Mouse (Mus musculus) spleen, embryonic (tissue): ENCODE measurements at regions not wholly inside any gene's neighbourhood (a gene's known extent, or its start where the extent isn't known, plus 50 kb on each side); places are given as distances from the start of the nearest gene placed in this dataset.

Experiments
- CTCF ChIA-PET: fragments of 350-600 bp; sonication (Branson Sonifier 250); formaldehyde crosslinking; loops from one replicate; lab custom pipeline; 2022; lab: Charles Lee

DNA sequence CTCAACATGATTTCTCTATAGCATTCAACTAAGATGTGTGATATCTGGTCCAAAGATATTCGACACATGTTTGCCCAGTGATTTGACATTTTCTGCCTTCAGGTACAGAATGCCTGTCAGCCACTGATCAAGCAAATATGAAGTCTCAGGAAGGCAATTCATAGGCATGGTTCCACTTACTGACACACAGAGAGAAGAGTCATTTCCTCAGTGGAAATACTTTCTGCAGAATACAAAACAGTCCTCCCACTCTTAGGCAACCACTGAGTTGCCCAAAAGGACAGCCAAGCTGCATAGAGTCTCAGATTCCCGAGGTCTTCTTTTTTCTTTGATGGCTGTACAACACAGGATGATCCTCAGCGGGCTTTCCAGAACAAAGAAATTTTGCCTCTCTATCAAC, 110.9 kb downstream of the Ndufa4 start:
- CTCF ChIA-PET: interaction anchor here (0.6 kb wide), 1 partner anchor 17 kb away, joined by 5 read pairs; no protein-coding TSS in a partner anchor

DNA sequence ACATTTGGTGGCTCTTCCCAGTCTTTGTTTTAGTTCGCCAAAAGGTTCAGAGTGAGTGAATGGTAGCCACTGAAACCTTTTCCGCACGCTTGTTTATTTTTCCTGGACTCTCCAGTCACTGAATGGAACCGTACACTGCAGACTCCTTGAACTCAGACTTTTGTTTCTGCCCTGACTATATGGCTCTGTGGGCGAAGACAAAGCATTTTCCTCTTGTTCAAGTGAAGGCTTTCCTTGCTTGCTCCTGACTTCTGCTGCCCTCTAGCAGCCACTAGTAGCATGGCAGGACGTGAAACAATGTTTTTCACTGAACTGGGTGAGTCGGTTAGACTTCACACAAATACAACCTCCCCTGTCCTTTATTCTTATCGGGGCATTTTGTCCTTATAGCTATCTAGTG, 113.9 kb downstream of the Ndufa4 start:
- CTCF ChIA-PET: interaction anchor here (0.8 kb wide), 1 partner anchor 446 kb away, joined by 10 read pairs; no protein-coding TSS in a partner anchor

DNA sequence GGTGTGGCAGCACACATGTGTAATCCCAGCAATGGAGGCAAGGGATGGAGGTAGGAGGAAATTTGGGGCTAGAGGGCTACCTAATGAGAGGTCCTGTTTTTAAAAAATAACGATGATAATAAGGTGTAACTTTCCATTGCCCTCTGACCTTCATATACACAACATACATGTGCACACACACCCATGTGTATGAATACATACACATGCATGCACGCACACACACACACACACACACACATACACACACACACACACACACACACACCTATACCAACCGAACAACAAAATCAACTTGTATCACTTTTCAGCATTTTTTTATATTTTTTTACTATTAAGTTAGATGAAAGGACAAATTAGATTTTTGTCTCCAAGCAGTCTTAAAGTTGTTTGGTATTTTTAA, 115.1 kb downstream of the Ndufa4 start:
- CTCF ChIA-PET: no interaction called here

DNA sequence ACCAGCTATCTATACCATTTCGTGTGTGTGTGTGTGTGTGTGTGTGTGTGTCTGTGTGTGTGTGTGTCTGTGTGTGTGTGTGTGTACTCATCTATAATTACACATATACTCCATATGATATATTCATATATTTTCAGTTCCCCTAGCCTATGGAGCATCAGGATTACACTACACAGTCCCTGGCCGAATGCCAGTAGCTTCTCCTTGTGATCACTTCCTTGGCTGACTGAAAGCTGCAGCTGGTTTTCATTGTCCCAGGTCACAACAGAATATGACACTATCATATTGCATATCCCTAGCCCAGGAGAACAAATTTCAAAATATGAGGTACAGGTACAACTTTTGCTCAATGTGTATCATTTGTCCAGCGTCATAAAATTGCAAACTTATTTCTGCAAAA, 116.2 kb downstream of the Ndufa4 start:
- CTCF ChIA-PET: interaction anchor here (0.7 kb wide), 1 partner anchor 336 kb away, joined by 3 read pairs; no protein-coding TSS in a partner anchor

DNA sequence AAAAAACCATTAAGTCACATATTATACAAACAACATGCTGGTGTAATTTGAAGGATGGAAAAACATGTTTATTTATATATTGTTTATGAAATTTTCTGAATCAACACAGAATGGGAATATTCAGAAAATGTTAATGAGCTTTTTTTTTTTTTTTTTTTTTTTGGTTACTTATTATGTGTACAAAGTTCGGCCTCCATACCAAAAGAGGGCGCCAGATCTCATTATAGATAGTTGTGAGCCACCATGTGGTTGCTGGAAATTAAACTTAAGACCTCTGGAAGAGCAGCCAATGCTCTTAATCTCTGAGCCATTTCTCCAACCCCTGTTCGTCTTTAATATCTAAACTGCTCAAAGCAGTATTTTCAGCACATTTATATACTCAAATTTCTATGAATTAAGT, 133.3 kb downstream of the Ndufa4 start:
- CTCF ChIA-PET: interaction anchor here (0.6 kb wide), 1 partner anchor 182 kb away, joined by 5 read pairs; no protein-coding TSS in a partner anchor

DNA sequence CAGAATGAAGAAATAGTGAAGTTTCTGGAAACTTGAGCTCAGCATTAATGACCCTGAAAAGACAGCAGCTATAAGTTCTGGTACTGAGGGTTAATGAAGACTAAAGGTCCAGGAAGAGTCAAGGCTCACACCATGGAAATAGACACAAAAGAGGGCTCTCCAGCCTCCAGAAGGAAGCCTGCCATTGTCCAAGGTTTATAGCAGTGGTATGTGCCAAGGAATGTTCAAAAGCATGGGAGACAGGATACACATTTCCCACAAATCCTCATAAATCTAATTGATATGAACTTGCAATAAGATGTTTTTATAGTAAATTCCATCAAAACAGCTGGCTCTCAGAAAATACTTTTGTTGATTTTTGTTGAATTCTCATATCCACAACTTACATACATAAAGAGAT, 144.4 kb downstream of the Ndufa4 start:
- CTCF ChIA-PET: no interaction called here

DNA sequence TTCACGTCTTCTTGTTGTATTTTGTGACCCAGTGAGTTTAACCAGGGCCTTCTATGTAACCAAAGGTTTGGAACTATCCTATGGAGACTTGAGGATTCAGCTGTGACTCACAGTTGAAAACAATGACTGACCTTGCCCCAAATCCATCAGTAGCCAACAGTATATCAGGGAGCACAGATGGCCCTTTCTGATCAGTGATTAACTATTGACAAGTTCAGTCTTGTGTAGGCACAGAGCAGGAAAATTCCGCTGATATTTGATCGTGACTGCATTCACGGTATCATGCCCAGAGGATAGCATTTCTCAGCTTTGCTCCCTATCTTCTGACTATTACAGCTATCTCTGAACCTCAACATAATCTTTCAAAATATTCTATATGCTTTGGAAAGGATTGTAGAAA, 169.6 kb downstream of the Ndufa4 start:
- CTCF ChIA-PET: no interaction called here

DNA sequence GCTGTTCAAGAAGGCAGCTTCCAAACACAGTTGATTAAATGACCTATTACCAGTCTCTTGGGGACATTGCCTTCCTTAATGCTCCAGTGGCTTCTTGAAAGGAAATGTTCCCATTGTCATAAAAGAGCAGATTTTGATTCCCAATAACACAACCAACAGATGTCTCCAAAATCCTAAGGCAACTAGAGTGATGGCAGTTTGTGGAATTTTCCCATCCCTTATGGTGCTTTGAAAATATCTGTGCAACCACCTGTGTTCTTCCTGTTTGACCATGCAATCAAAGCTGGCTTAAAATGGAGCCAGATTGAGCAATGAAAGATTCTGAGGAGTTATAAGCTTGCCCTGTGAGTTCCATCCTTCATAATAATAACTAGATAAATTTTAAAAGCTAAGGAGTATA, 176.2 kb downstream of the Ndufa4 start:
- CTCF ChIA-PET: no interaction called here

DNA sequence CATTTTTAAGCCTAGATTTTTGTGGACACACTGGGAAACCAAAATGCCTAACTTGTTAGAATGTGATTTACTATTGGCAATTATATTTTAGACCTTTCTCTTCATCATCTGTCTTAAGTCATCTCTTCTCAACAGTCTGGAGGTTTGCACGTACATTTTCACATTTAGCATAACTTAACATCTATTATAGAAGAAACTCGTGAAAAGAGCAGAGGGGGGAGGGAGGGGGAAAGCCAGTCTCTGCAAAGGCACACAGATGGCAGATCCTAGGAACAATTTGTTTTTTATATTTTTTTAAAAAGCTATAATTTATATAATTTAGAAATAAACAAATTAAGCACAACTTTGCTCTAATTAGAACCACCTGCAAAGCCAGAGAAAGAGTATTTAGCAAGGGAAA, 176.6 kb downstream of the Ndufa4 start:
- CTCF ChIA-PET: no interaction called here

DNA sequence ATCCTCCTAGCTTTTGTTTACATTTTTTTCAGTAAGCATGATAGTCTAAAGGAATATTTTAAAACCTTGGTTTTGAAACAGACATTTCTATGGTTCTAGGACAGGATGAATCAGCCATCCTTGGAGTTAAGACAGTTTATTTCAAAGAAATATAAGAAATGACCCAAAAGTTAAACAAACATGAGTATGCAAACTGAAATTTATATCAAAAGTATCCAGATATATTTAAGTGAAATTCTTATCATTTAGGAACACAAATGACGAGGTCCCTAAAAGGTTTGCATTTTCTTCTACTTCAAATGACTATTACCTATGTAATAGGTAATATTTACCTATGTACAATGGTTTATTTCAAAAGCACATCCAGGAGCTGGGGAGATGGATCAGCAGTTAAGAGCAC, 179.5 kb downstream of the Ndufa4 start:
- CTCF ChIA-PET: no interaction called here

DNA sequence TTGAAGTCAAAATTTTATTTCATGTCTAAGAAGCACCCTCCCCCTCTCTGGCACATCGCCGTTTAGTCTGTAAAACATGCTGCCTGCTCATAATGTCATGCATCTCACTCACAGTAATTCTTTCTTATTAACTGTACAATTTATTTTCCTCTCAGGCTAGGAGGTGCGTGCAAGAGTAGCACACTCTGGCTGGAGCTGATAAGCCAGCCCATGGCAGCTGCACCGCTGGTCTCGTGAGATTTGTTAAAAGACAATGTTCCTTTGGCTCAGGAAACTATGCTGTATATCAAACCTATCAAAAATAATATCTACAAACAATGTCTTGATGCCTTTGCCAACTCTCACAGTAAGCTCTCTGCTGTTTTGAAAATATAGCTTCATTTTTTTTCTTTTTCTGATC, 179.9 kb downstream of the Ndufa4 start:
- CTCF ChIA-PET: no interaction called here

DNA sequence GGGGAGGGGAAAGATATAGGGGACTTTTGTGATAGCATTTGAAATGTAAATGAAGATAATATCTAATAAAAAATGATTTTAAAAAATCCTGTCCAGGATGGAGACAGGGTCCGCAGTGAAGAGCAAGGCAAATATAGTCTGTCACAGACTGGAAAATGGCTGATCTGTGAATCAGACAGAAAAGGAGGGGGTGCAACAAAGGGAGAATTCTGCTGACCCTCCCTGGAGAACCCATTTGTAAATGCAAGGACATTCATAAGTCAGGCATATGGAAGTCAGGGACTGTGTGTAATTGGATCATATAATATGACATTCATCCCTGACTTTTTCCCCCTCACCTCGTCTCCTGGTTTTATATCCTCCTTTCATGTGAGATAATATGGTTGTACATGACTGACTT, 183.8 kb downstream of the Ndufa4 start:
- CTCF ChIA-PET: no interaction called here

DNA sequence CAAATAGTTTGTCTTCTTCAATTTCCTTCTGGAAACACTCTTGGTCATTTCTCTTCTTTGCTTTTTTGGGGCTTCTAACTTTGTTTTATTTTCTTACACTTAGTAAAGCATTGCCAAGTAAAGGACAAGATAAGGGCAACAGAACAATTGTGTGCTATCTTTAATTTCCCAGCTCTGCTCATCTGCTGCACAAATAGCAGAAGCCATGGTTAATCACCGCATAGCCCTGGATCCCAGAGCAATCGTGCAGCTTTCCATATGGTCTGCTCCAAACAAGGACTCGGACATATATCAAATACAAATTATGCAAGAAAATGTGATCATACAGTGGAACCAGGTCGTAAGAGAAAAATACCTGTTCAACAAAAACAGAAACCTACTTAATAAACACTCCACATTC, 187.0 kb downstream of the Ndufa4 start:
- CTCF ChIA-PET: no interaction called here

DNA sequence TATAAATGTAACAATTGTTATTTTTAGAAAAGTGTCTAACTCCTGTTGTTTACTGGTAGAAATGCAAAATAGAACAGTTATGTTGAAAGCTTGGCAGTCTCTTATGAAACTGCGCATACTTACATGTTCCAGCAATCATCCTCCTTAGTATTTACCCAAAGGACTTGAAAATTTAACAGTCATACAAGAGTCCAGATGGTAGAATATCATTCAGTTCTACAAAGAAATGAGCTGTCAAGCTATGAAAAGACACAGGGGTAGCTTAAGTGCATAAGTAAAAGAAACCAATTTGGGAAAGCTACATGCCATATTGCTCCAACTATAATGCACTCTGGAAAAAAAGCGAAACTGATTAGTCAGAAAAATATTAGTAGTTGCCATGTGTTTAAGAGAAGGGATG, 196.7 kb downstream of the Ndufa4 start:
- CTCF ChIA-PET: no interaction called here

DNA sequence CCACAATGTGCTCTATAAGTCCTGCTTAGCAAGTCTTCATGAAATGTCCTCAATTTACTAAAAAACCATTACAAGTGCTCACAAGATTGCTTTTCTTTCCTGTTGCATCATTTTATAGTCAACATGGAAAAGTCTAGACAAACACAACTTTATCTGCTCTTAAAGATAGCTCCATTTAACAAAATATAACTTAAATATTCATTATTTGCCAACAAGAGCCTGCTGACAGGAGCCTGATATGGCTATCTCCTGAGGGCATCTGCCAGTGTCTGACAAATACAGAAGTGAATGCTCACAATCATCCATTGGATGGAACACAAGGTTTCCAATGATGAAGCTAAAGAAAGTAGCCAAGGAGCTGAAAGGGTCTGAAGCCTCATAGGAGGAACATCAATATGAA, 197.8 kb downstream of the Ndufa4 start:
- CTCF ChIA-PET: no interaction called here
